Mouse (Mus musculus) hindbrain, postnatal 0 days (tissue): ENCODE data around the gene H2afv. TPM values are rescaled to one million over a fixed set of nuclear protein-coding genes. Genes with fewer than 3 reads are reported as not detected.

Experiments
- ATAC-seq: fragments of 200-750 bp; cut with Nextera tagmentation; 2 replicates; pipeline ENCODE4 v1.8.0; 2017; ENCODE audit warnings: mild to moderate bottlenecking, moderate TSS enrichment, moderate library complexity
- DNase-seq: peaks from one replicate; pipeline ENCODE4 v3.0.0-alpha.2; 2015; ENCODE audit warnings: low spot score
- H3K27ac ChIP-seq: fragments of 300-500 bp; sonication (generic); 2 replicates; pipeline ENCODE4 v1.5.1; 2014; ENCODE audit warnings: mild to moderate bottlenecking
- H3K27me3 ChIP-seq: fragments of 300-500 bp; sonication (generic); 2 replicates; pipeline ENCODE4 v1.6.1; 2014; ENCODE audit warnings: low read length, mixed read lengths; ENCODE audit not compliant: insufficient read depth
- H3K36me3 ChIP-seq: fragments of 300-500 bp; sonication (generic); 2 replicates; pipeline ENCODE4 v1.6.1; 2014; ENCODE audit warnings: low read length, mixed read lengths; ENCODE audit not compliant: insufficient read depth
- H3K4me1 ChIP-seq: fragments of 300-500 bp; sonication (generic); 2 replicates; pipeline ENCODE4 v1.6.1; 2014; ENCODE audit warnings: antibody characterized with exemption, low read length, mixed read lengths; ENCODE audit not compliant: insufficient read depth
- H3K4me2 ChIP-seq: fragments of 300-500 bp; sonication (generic); 2 replicates; pipeline ENCODE4 v1.6.1; 2014; ENCODE audit warnings: low read depth, mild to moderate bottlenecking, low read length, moderate library complexity, mixed read lengths
- H3K4me3 ChIP-seq: fragments of 300-500 bp; sonication (generic); 2 replicates; pipeline ENCODE4 v1.5.1; 2014; ENCODE audit warnings: low read length
- H3K9ac ChIP-seq: fragments of 300-500 bp; sonication (generic); replicated peaks from 2 replicates; pipeline ENCODE4 v1.6.1; 2014; ENCODE audit warnings: mild to moderate bottlenecking, low read length, moderate library complexity, mixed read lengths
- H3K9me3 ChIP-seq: fragments of 300-500 bp; sonication (generic); 2 replicates; pipeline ENCODE4 v1.6.1; 2016; ENCODE audit warnings: low read length, mixed read lengths
- CTCF ChIP-seq: IDR thresholded peaks from 2 replicates; pipeline ENCODE4 v1.5.1; 2016; ENCODE audit warnings: antibody characterized with exemption, control low read depth, low read depth
- WGBS: fragments of 180-500 bp; shearing (Covaris S2); extraction: QIAGEN DNeasy Blood & Tissue Kit; methylation state at CpG from one replicate; pipeline ENCODE4 v1.1.7; 2014; 5-methylcytosine and 5-hydroxymethylcytosine counted together
- microRNA-seq, 2 experiments: library from miRNA; unstranded; fragments of <30 nt; microRNA quantifications; one replicate each; pipeline ENCODE4; 2016
- polyA plus RNA-seq: library from polyadenylated mRNA; unstranded; fragments of >200 nt; fragmentation: Nextera tagmentation; extraction: Ambion mirVana; gene quantifications from 2 replicates; pipeline ENCODE4 v1.2.1, GENCODE M21; 2015
- total RNA-seq: library from RNA; depleted of rRNA; stranded (reverse); fragments of >200 nt; gene quantifications from 2 replicates; pipeline ENCODE4 v1.2.3, GENCODE M21; 2014; rRNA removed

The H2afv gene
- total and polyA plus RNA-seq, 2 experiments from 2014 or later: 75.5 to 251 TPM

DNA sequence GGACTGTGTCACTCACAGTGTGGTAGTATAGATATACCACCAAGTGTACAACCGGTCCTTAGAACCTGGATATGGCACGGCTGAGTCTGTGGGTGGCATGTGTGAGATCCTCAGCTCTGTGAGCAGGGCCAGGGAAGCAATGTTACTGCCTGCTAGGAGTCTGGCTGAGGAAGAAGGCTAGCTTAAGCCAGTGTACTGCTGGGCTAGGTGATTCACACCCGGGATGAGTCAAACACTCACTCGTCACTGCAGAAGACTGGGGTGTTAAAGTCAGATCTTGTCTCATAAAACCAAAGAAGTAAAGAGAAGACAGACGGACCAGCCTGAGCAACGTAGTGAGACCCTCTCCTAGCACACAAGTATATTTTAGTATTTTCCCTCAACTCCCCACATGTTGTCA, 63.3 kb downstream of the H2afv start:
- no peaks in the 10 kb centered on the region for H3K4me1 ChIP-seq
- ATAC-seq (no peak), DNase-seq (no peak)
- 89% methylated on average over 6 of the region's 6 CpGs for WGBS
- no peak overlapping the region for H3K4me2 ChIP-seq
- H3K4me3 ChIP-seq: no peak overlapping the region
- H3K9me3 ChIP-seq: no peaks in the 10 kb centered on the region
- no peaks in the 10 kb centered on the region for H3K36me3 ChIP-seq
- no peak overlapping the region for H3K27ac ChIP-seq
- no peak overlapping the region for H3K9ac ChIP-seq
- no peak for TF ChIP-seq CTCF
- no peaks in the 10 kb centered on the region for H3K27me3 ChIP-seq

Small RNAs within 50 kb of the gene (microRNA-seq; reads per million reads assigned to microRNA genes)
- gene Gm22123 (0 reads per million in 2 experiments), gene Mir7651 (1.2 to 2.1 reads per million in 2 experiments)

Other genes with a start within 250 kb of the H2afv start
- 0.18 TPM in 1 of 2 replicates, not detected in the other for gene A730071L15Rik, start 244.4 kb downstream of the H2afv start, total RNA-seq
- 0.54 and 0.58 TPM in 2 replicates for gene A730071L15Rik, start 244.4 kb downstream of the H2afv start, polyA plus RNA-seq
- 57.3 and 66.7 TPM in 2 replicates for gene Nudcd3, start 244.0 kb downstream of the H2afv start, total RNA-seq
- gene Nudcd3, start 244.0 kb downstream of the H2afv start, polyA plus RNA-seq: 63.0 and 63.6 TPM in 2 replicates
- gene Npc1l1, start 214.3 kb downstream of the H2afv start, total RNA-seq: 0.05 and 0.07 TPM in 2 replicates
- 0.04 and 0.08 TPM in 2 replicates for gene Npc1l1, start 214.3 kb downstream of the H2afv start, polyA plus RNA-seq
- gene Ddx56, start 176.7 kb downstream of the H2afv start, total RNA-seq: 76.7 and 79.4 TPM in 2 replicates
- 65.6 and 69.0 TPM in 2 replicates for gene Ddx56, start 176.7 kb downstream of the H2afv start, polyA plus RNA-seq
- gene Tmed4, start 169.6 kb downstream of the H2afv start, total RNA-seq: 82.0 and 95.4 TPM in 2 replicates
- 103 and 114 TPM in 2 replicates for gene Tmed4, start 169.6 kb downstream of the H2afv start, polyA plus RNA-seq
- gene Ogdh, start 152.8 kb downstream of the H2afv start, total RNA-seq: 139 TPM in 2 replicates
- 139 and 151 TPM in 2 replicates for gene Ogdh, start 152.8 kb downstream of the H2afv start, polyA plus RNA-seq
- 136 and 149 TPM in 2 replicates for gene Zmiz2, start 55.4 kb downstream of the H2afv start, total RNA-seq
- 27.0 and 29.0 TPM in 2 replicates for gene Zmiz2, start 55.4 kb downstream of the H2afv start, polyA plus RNA-seq
- gene Ppia, start 29.0 kb downstream of the H2afv start, total RNA-seq: 2,267 and 2,460 TPM in 2 replicates
- 5,475 and 5,597 TPM in 2 replicates for gene Ppia, start 29.0 kb downstream of the H2afv start, polyA plus RNA-seq
- 35.9 and 36.9 TPM in 2 replicates for gene Purb, start 31.5 kb upstream of the H2afv start, total RNA-seq
- 17.1 and 17.9 TPM in 2 replicates for gene Purb, start 31.5 kb upstream of the H2afv start, polyA plus RNA-seq
- 0.68 and 1.0 TPM in 2 replicates for gene Myo1g, start 76.5 kb upstream of the H2afv start, total RNA-seq
- 0.39 and 0.50 TPM in 2 replicates for gene Myo1g, start 76.5 kb upstream of the H2afv start, polyA plus RNA-seq
- 62.8 and 77.5 TPM in 2 replicates for gene Ccm2, start 102.4 kb upstream of the H2afv start, total RNA-seq
- gene Ccm2, start 102.4 kb upstream of the H2afv start, polyA plus RNA-seq: 74.1 and 80.2 TPM in 2 replicates
- gene Nacad, start 161.6 kb upstream of the H2afv start, total RNA-seq: 84.0 and 84.9 TPM in 2 replicates
- gene Nacad, start 161.6 kb upstream of the H2afv start, polyA plus RNA-seq: 54.7 and 56.7 TPM in 2 replicates
- gene Tbrg4, start 181.6 kb upstream of the H2afv start, total RNA-seq: 44.0 and 53.5 TPM in 2 replicates
- 31.3 and 34.7 TPM in 2 replicates for gene Tbrg4, start 181.6 kb upstream of the H2afv start, polyA plus RNA-seq
- gene Wap, start 194.2 kb upstream of the H2afv start, total RNA-seq: not detected in 2 replicates
- gene Wap, start 194.2 kb upstream of the H2afv start, polyA plus RNA-seq: not detected in 2 replicates
- gene Ramp3, start 214.1 kb upstream of the H2afv start, total RNA-seq: 27.7 and 29.3 TPM in 2 replicates
- gene Ramp3, start 214.1 kb upstream of the H2afv start, polyA plus RNA-seq: 23.9 and 24.2 TPM in 2 replicates